Mouse (Mus musculus) limb, embryonic 15.5 days (tissue): ENCODE data around the gene Nmt1. TPM values are rescaled to one million over a fixed set of nuclear protein-coding genes. Genes with fewer than 3 reads are reported as not detected.

Experiments used
- ATAC-seq: fragments of 200-750 bp; cut with Nextera tagmentation; 2 replicates; pipeline ENCODE4 v1.8.0; 2017; ENCODE audit warnings: low read depth, moderate TSS enrichment; ENCODE audit not compliant: insufficient number of reproducible peaks, low FRiP score, low TSS enrichment
- H3K27ac ChIP-seq: fragments of 300-500 bp; sonication (generic); 2 replicates; pipeline ENCODE4 v1.5.1; 2015; ENCODE audit warnings: moderate library complexity, mild to moderate bottlenecking, inconsistent platforms
- H3K27me3 ChIP-seq: fragments of 300-500 bp; sonication (generic); 2 replicates; pipeline ENCODE4 v1.6.1; 2015; ENCODE audit warnings: inconsistent platforms
- H3K36me3 ChIP-seq: fragments of 300-500 bp; sonication (generic); 2 replicates; pipeline ENCODE4 v1.6.1; 2015; ENCODE audit warnings: inconsistent platforms
- H3K4me1 ChIP-seq: fragments of 300-500 bp; sonication (generic); 2 replicates; pipeline ENCODE4 v1.6.1; 2015; ENCODE audit warnings: inconsistent platforms
- H3K4me2 ChIP-seq: fragments of 300-500 bp; sonication (generic); 2 replicates; pipeline ENCODE4 v1.6.1; 2015; ENCODE audit warnings: mild to moderate bottlenecking, inconsistent platforms
- H3K4me3 ChIP-seq: fragments of 300-500 bp; sonication (generic); 2 replicates; pipeline ENCODE4 v1.5.1; 2015; ENCODE audit warnings: mild to moderate bottlenecking, inconsistent platforms
- H3K9ac ChIP-seq: fragments of 300-500 bp; sonication (generic); 2 replicates; pipeline ENCODE4 v1.6.1; 2015; ENCODE audit warnings: inconsistent platforms
- H3K9me3 ChIP-seq: fragments of 300-500 bp; sonication (generic); 2 replicates; pipeline ENCODE4 v1.6.1; 2016; ENCODE audit warnings: inconsistent platforms
- WGBS: fragments of 180-500 bp; shearing (Covaris S2); methylation state at CpG from one replicate; pipeline ENCODE4 v1.1.7; 2015; 5-methylcytosine and 5-hydroxymethylcytosine counted together
- polyA plus RNA-seq: library from polyadenylated mRNA; unstranded; fragments of >200 nt; fragmentation: Nextera tagmentation; extraction: Ambion mirVana; gene quantifications from 2 replicates; pipeline ENCODE4 v1.2.1, GENCODE M21; 2015

Gene Nmt1
- 47.6 and 54.0 TPM in 2 replicates for polyA plus RNA-seq

GRCm38 (mm10) chr11:103028176-103028891 is at the start of gene Nmt1, which contains the start of gene Dcakd:
Nmt1 (plus strand) TSS chr11:103028190.
Dcakd (minus strand) TSS chr11:103028333.
- H3K4me2 ChIP-seq = peak within 1 kb of the TSS; percentile 66
- H3K4me1 ChIP-seq = peaks cover 20% of the 10 kb centered on the region
- no peaks in the 10 kb centered on the region for H3K27me3 ChIP-seq
- H3K9me3 ChIP-seq = no peaks in the 10 kb centered on the region
- H3K4me3 ChIP-seq = peak within 1 kb of the TSS; percentile 87
- peaks cover 18% of the 10 kb centered on the region; the same call in 1 of the 2 replicates for H3K36me3 ChIP-seq
- H3K27ac ChIP-seq = peak within 1 kb of the TSS; percentile 91
- ATAC-seq = peak; percentile 99
- peak within 1 kb of the TSS; percentile 60 for H3K9ac ChIP-seq
- WGBS = under 1% methylated on average over 36 of the region's 36 CpGs

GRCm38 (mm10) chr11:102981151-102981890 is 46.7 kb upstream of the Nmt1 start:
- H3K4me3 ChIP-seq = no peak overlapping the region
- H3K4me2 ChIP-seq = no peak overlapping the region
- H3K4me1 ChIP-seq = no peaks in the 10 kb centered on the region
- no peak overlapping the region for H3K27ac ChIP-seq
- no peak overlapping the region for H3K9ac ChIP-seq
- no peak for ATAC-seq
- H3K27me3 ChIP-seq = no peaks in the 10 kb centered on the region
- H3K9me3 ChIP-seq = no peaks in the 10 kb centered on the region
- 59% methylated on average over 10 of the region's 10 CpGs for WGBS
- no peaks in the 10 kb centered on the region for H3K36me3 ChIP-seq

- Histone ChIP-seq H3K9ac (no peak overlapping the region), H3K4me3 (no peak overlapping the region), H3K27me3 (peaks cover 10% of the 10 kb centered on the region), H3K4me2 (no peak overlapping the region), H3K27ac (no peak overlapping the region), H3K9me3 (no peaks in the 10 kb centered on the region), H3K4me1 (no peaks in the 10 kb centered on the region), H3K36me3 (no peaks in the 10 kb centered on the region)
- no peak for ATAC-seq
- WGBS = 86% methylated on average over 9 of the region's 9 CpGs
Measured at GRCm38 (mm10) chr11:102984086-102984485, 43.9 kb upstream of the Nmt1 start.

GRCm38 (mm10) chr11:102984615-102985014 is 43.4 kb upstream of the Nmt1 start:
- Histone ChIP-seq H3K4me1 (peaks cover 2% of the 10 kb centered on the region), H3K4me2 (no peak overlapping the region), H3K27me3 (peaks cover 16% of the 10 kb centered on the region), H3K9me3 (no peaks in the 10 kb centered on the region), H3K27ac (no peak overlapping the region), H3K4me3 (no peak overlapping the region), H3K9ac (no peak overlapping the region), H3K36me3 (no peaks in the 10 kb centered on the region)
- WGBS = 65% methylated on average over 4 of the region's 4 CpGs
- no peak for ATAC-seq

- Histone ChIP-seq H3K9ac (no peak overlapping the region), H3K4me3 (no peak overlapping the region), H3K27me3 (peaks cover 21% of the 10 kb centered on the region), H3K9me3 (no peaks in the 10 kb centered on the region), H3K4me1 (peaks cover 8% of the 10 kb centered on the region), H3K36me3 (no peaks in the 10 kb centered on the region), H3K27ac (no peak overlapping the region), H3K4me2 (no peak overlapping the region)
- 59% methylated on average over 6 of the region's 6 CpGs for WGBS
- no peak for ATAC-seq
Measured at GRCm38 (mm10) chr11:102985160-102985559, 42.8 kb upstream of the Nmt1 start.

GRCm38 (mm10) chr11:102989641-102990151 is 38.3 kb upstream of the Nmt1 start:
- Histone ChIP-seq H3K4me3 (peak overlapping the region; percentile 44), H3K9me3 (no peaks in the 10 kb centered on the region), H3K36me3 (peaks cover 11% of the 10 kb centered on the region), H3K4me2 (peak overlapping the region; percentile 83), H3K27me3 (peaks cover 44% of the 10 kb centered on the region), H3K9ac (peak overlapping the region; percentile 37; the same call in 1 of the 2 replicates), H3K27ac (no peak overlapping the region), H3K4me1 (peaks cover 22% of the 10 kb centered on the region)
- no peak for ATAC-seq
- 9% methylated on average over 28 of the region's 28 CpGs for WGBS

GRCm38 (mm10) chr11:102990152-102990663 is 37.8 kb upstream of the Nmt1 start:
- ATAC-seq = no peak
- no peak overlapping the region for H3K27ac ChIP-seq
- H3K4me1 ChIP-seq = peaks cover 22% of the 10 kb centered on the region
- H3K9ac ChIP-seq = peak overlapping the region; percentile 37; the same call in 1 of the 2 replicates
- H3K9me3 ChIP-seq = no peaks in the 10 kb centered on the region
- peak overlapping the region; percentile 83 for H3K4me2 ChIP-seq
- WGBS = 2% methylated on average over 29 of the region's 29 CpGs
- H3K4me3 ChIP-seq = peak overlapping the region; percentile 44
- H3K27me3 ChIP-seq = peaks cover 44% of the 10 kb centered on the region
- peaks cover 16% of the 10 kb centered on the region for H3K36me3 ChIP-seq

GRCm38 (mm10) chr11:102991681-102992080 is 36.3 kb upstream of the Nmt1 start:
- 3% methylated on average over 16 of the region's 16 CpGs for WGBS
- Histone ChIP-seq H3K4me1 (peaks cover 22% of the 10 kb centered on the region), H3K27me3 (peaks cover 42% of the 10 kb centered on the region), H3K27ac (no peak overlapping the region), H3K9ac (peak overlapping the region; percentile 8; the same call in 1 of the 2 replicates), H3K4me3 (peak overlapping the region; percentile 7; the same call in 1 of the 2 replicates), H3K4me2 (peak overlapping the region; percentile 39), H3K36me3 (peaks cover 30% of the 10 kb centered on the region), H3K9me3 (no peaks in the 10 kb centered on the region)
- ATAC-seq = no peak

- no peak for ATAC-seq
Measured at GRCm38 (mm10) chr11:102992940-102993339, 35.0 kb upstream of the Nmt1 start.

GRCm38 (mm10) chr11:102993420-102994029 is 34.5 kb upstream of the Nmt1 start:
- WGBS = 46% methylated on average over 17 of the region's 17 CpGs
- H3K4me1 ChIP-seq = peaks cover 25% of the 10 kb centered on the region
- no peak overlapping the region for H3K4me2 ChIP-seq
- peaks cover 49% of the 10 kb centered on the region for H3K36me3 ChIP-seq
- no peak overlapping the region for H3K4me3 ChIP-seq
- no peak overlapping the region for H3K9ac ChIP-seq
- H3K27me3 ChIP-seq = peaks cover 39% of the 10 kb centered on the region
- H3K9me3 ChIP-seq = no peaks in the 10 kb centered on the region
- H3K27ac ChIP-seq = no peak overlapping the region
- ATAC-seq = no peak

More at GRCm38 (mm10) chr11:102992940-102993339, 35.0 kb upstream of the Nmt1 start:
- H3K9me3 ChIP-seq = no peaks in the 10 kb centered on the region
- no peak overlapping the region for H3K4me3 ChIP-seq
- peaks cover 42% of the 10 kb centered on the region for H3K27me3 ChIP-seq
- H3K4me1 ChIP-seq = peaks cover 22% of the 10 kb centered on the region
- H3K27ac ChIP-seq = no peak overlapping the region
- H3K36me3 ChIP-seq = peaks cover 43% of the 10 kb centered on the region
- WGBS = 9% methylated on average over 5 of the region's 5 CpGs
- no peak overlapping the region for H3K4me2 ChIP-seq
- no peak overlapping the region for H3K9ac ChIP-seq

- H3K4me3 ChIP-seq = no peak overlapping the region
- no peak overlapping the region for H3K9ac ChIP-seq
- H3K27me3 ChIP-seq = peaks cover 25% of the 10 kb centered on the region
- H3K4me2 ChIP-seq = no peak overlapping the region
- peaks cover 63% of the 10 kb centered on the region for H3K36me3 ChIP-seq
- peaks cover 23% of the 10 kb centered on the region for H3K4me1 ChIP-seq
- no peak overlapping the region for H3K27ac ChIP-seq
- no peak for ATAC-seq
- H3K9me3 ChIP-seq = no peaks in the 10 kb centered on the region
- WGBS = 90% methylated on average over 18 of the region's 18 CpGs
Measured at GRCm38 (mm10) chr11:102994952-102995351, 33.0 kb upstream of the Nmt1 start.
